Mouse (Mus musculus) T-helper 17 cell (primary cell): Measurements from ENCODE around the gene 1700016C15Rik.

ENCODE experiments used
- in situ Hi-C, 2 experiments: fragments of 300-600 bp; cut with MboI, MseI; formaldehyde crosslinking; loops; 1 replicate in 1 of 2; 2 replicates in 1 of 2; pipeline ENCODE4 v1.15.1; 2025; ENCODE audit warnings: high pct_unique_total_duplicates in 2 of 2

Gene 1700016C15Rik

DNA sequence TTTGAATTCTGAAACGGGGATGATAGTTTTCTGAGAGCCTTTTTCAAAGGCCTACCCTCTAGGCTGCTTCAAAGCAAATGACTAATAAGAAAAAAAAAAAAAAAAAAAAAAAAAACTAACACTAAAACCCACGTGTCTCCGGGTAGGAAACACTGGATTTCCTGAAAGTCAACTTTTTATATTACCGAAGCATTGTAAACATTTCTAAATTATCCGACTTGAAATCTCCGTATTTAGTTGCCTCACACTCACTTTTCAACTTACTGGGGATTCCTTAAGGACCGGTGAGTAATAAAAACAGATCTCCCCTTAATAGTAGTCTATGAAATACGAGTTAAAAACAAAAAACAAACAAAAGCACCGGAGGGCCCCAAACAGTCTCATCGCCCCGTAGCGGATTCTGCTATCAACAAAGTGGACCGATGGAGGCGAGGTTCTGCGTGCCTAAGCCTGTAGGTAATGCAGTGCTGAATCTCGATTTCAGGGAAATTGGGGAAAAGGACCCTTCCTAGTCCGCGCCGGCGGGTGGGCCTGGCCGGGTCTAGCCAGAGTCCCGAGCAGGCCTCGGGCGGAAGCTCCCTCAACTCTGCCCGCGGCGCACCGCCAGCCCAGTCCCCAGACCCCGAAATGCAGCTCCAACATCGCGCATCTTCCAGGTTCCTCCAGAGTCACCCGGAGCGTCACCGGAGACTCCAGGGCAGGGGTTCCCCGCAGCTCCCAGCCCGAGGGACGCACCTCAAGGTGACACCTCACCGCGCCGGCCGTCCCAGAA is 66.0 kb downstream of the 1700016C15Rik start:
- in situ Hi-C loops: loop anchor here (5.0 to 25.0 kb wide), 3 partner anchors 182 to 1967 kb away; partner anchors contain the start of gene Hnrnpu (in 2 of the 2)

DNA sequence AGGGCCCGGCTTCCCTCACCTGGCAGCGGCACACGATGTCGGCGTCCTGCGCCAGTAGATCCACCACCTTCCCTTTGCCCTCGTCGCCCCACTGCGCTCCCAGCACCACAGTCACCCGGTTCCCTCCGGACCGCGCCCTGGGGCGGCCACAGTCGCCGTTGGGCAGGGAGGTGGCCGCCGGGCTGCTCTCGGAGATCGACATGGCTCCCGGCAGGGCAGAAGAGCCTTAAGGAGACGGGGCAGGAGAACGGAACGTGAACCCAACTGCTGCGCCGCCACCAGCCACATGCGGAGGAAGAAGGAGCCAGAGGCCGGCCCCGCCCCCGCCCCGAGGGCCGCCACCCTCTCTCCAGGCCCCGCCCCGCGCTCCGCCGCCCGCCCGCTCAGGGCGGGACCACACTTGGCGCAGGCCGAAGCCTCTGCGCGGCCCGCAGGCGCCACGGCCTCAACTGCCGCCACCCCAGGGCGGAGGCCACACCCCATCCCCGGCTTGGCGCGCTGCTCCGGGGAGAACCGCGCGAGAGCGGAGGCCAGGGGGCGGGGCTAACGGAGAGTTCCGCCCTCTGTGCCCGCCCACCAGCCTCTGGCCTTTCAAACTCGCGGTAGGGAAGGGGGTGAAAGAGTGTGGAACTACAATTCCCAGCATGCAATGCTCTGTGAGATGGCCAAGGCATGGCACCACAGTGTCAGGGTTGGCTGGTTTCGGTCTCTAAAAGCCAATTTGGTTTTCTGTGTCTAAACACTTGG is 66.8 kb downstream of the 1700016C15Rik start, which contains the start of gene Adss:
Gene Adss (minus strand): TSS at position 319 of the 747 bp plus-strand sequence.
- in situ Hi-C loops: loop anchor here (5.0 to 25.0 kb wide), 3 partner anchors 181 to 1966 kb away; partner anchors contain the start of gene Hnrnpu (in 2 of the 2)

DNA sequence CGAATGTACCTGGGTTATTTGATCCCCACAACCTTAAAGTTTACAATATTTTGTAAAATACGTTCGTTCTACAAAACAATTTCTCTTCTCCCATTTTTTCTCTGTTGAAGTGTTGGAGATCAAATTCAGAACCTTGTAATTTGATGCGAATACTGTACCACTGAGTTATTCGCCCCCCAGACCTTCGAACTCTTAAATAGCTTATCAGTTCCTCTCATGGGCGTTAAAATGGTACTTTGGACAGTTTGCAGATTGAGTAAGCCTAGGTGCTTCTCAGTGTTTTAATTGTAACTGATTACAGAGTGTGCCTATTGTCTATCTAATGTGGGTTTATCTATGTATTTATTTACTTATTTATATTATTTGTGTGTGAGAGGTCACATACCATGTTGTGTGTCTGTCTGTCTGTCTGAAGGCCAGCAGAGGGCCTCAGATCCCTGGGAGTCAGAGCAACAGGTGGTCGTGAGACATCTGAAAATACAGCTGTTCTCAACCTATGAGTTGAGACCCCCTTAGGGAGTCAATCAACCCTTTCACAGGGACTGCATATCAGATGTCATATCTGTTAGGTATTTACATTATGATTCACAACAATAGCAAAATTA is 67.6 kb downstream of the 1700016C15Rik start:
- in situ Hi-C loops: loop anchor here (5.0 to 25.0 kb wide), 3 partner anchors 180 to 1965 kb away; partner anchors contain the start of gene Hnrnpu (in 2 of the 2)
